Mouse (Mus musculus) right cerebral cortex, postnatal 14 days (tissue): ENCODE measurements around the gene Psme1.

Experiments used
- DNase-seq: peaks from one replicate; pipeline ENCODE4 v3.0.0; 2022

Gene Psme1

GRCm38 (mm10) chr14:55577871-55578667 is at the start of gene Psme1:
Gene Psme1, plus strand, starts transcription at chr14:55578123.
- peak; percentile 74 for DNase-seq

GRCm38 (mm10) chr14:55536116-55536745 is 41.7 kb upstream of the Psme1 start:
- DNase-seq = peak; percentile 50

- peak; percentile 69 for DNase-seq
These were observed 37.7 kb upstream of the Psme1 start, which contains the start of gene Pck2 for GRCm38 (mm10) chr14:55540067-55540786. Gene Pck2, plus strand, starts transcription at chr14:55540266.

GRCm38 (mm10) chr14:55540787-55541321 is 37.1 kb upstream of the Psme1 start:
- DNase-seq = peak; percentile 83

- no peak for DNase-seq
These were observed 35.7 kb upstream of the Psme1 start for GRCm38 (mm10) chr14:55542268-55542667.

- peak; percentile 25 for DNase-seq
These were observed 33.6 kb upstream of the Psme1 start for GRCm38 (mm10) chr14:55544334-55544733.

- no peak for DNase-seq
These were observed 27.7 kb upstream of the Psme1 start for GRCm38 (mm10) chr14:55550191-55550590.

- DNase-seq = no peak
These were observed 26.6 kb upstream of the Psme1 start for GRCm38 (mm10) chr14:55551347-55551746.

GRCm38 (mm10) chr14:55551794-55552193 is 26.1 kb upstream of the Psme1 start:
- no peak for DNase-seq

- DNase-seq = no peak
These were observed 23.3 kb upstream of the Psme1 start for GRCm38 (mm10) chr14:55554635-55555034.

GRCm38 (mm10) chr14:55555788-55556187 is 22.1 kb upstream of the Psme1 start:
- no peak for DNase-seq

GRCm38 (mm10) chr14:55557003-55557402 is 20.9 kb upstream of the Psme1 start:
- peak; percentile 73 for DNase-seq

GRCm38 (mm10) chr14:55557587-55557986 is 20.3 kb upstream of the Psme1 start:
- DNase-seq = no peak

GRCm38 (mm10) chr14:55558740-55559448 is 19.0 kb upstream of the Psme1 start:
- no peak for DNase-seq

GRCm38 (mm10) chr14:55559799-55560201 is 18.1 kb upstream of the Psme1 start, which contains the start of gene Dcaf11:
Gene Dcaf11, plus strand, starts transcription at chr14:55560006.
- DNase-seq = peak; percentile 90

- DNase-seq = peak; percentile 95
These were observed 17.5 kb upstream of the Psme1 start, which contains the start of gene A730061H03Rik for GRCm38 (mm10) chr14:55560202-55561073. Gene A730061H03Rik, minus strand, starts transcription at chr14:55560406.

- DNase-seq = no peak
These were observed 16.1 kb upstream of the Psme1 start for GRCm38 (mm10) chr14:55561860-55562259.

- DNase-seq = no peak
These were observed 14.7 kb upstream of the Psme1 start for GRCm38 (mm10) chr14:55563249-55563648.

GRCm38 (mm10) chr14:55565748-55566147 is 12.2 kb upstream of the Psme1 start:
- DNase-seq = no peak

GRCm38 (mm10) chr14:55567496-55567895 is 10.4 kb upstream of the Psme1 start:
- DNase-seq = no peak

- DNase-seq = no peak
These were observed 7.3 kb upstream of the Psme1 start for GRCm38 (mm10) chr14:55570588-55570987.
